Mouse (Mus musculus) large intestine, adult 2 months (tissue): ENCODE data around the gene Zbtb9. TPM values are rescaled to one million over a fixed set of nuclear protein-coding genes. Genes with fewer than 3 reads are reported as not detected.

Experiments used
- DNase-seq: peaks from one replicate; pipeline ENCODE4 v3.0.0-alpha.2; 2012; ENCODE audit warnings: low read depth, low spot score
- WGBS: fragments of 180-500 bp; shearing (Covaris S2); methylation state at CpG from one replicate; pipeline ENCODE4 v1.1.7; 2018; 5-methylcytosine and 5-hydroxymethylcytosine counted together
- polyA plus RNA-seq: library from polyadenylated mRNA; depleted of rRNA; stranded (reverse); fragments of >200 nt; gene quantifications from 2 replicates; pipeline ENCODE4 v1.2.3, GENCODE M21; 2012

Zbtb9 gene
- polyA plus RNA-seq, 1 experiment = 8.3 TPM

DNA sequence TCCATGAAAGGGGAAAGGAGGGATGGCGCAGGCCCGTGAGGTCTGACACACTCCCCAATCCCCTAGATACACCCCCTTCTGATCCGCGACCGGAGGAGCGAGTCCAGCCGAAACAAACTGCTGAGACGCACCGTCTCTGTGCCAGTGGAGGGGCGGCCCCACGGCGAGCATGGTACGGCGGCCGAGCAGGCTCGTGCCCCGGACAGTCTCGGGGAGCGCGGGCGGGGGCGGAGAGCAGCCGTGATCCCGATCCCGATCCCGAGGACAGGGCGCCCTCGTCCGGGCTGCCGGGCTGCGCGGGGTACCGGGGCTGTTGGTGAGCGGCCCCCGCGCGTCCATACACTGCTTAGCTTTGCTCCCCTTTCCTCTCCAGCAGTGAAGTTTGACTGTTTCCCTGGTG is 26.4 kb upstream of the Zbtb9 start:
- no peak for DNase-seq
- WGBS = 7% methylated on average over 37 of the region's 37 CpGs

DNA sequence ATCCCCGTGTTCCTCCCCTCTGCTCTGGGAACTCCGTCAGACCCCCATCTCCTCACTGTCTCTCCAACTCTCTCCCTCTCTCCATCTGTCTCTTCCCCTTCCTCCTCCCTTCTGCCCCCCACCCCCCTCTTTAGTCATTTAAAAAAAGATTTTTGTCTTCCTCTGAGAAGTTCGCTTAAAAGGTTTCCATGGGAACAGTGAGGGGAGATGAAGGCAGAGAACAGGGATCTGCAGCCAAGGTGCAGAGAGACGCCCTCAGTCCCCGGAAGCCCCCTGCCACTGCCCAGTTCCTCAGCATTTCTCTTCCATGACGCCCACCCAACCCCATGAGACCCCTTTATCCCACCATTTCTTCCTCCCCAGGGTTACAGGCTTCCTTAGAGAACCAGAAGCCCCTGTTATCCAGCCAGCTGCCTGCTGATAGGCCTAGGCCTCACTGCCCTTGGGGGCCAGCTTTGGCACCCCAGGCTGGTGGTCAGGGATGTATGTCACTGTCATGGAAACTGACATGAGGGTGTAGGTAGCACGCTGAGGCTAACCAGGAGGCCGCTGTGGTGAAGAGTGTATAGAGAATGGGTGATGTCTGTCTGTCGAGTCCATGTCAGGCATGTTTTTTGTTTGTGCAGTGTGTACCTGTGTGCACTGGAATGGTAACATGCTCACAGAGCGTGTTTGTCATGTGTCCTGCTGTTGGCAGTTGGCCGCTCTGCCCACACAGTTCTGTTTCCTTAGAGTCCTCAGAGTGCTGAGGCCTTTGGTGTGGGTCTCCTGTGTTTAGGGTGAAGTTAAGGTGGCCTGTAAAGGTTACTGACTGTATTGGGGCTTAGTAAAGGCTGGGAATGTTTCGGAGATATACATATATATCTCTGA is 25.5 kb upstream of the Zbtb9 start:
- DNase-seq = no peak
- 90% methylated on average over 12 of the region's 12 CpGs for WGBS

DNA sequence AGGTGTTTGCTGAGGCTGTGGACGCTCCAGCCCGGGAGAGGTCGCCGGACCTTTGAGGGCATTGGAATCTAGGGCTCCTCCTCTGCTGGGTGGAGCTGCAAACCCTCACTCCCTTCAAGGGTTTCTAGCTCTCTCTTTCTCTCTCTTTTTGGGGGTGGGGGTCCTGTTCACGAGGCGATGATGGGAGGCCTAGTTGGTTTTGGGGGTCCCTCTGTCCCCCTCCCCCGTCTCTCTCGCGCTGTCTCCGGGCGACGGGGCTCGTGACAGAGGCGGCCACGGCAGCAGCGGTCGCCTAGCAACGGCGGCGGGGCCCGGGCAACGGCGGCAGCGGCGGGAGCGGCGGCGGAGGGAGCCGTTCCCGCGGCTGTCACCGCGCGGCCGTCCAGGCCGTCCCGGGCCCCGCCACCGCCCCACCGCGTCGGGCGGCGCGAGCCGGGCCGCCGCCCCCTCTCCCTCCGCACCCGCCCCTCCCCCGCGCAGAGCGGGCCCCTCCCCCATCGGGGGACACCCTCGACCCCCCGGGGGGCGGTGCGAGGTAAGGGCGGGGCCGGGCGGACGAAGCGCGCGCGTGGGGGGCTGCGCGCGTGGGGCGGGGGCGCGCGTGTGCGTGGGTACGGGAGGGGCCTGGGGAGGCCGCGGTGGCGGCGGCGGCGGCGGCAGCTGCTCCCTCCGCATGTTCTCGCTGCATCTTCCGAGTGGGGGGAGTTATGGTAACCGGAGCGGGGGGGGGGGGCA is 24.5 kb upstream of the Zbtb9 start:
- no peak for DNase-seq
- 2% methylated on average over 72 of the region's 87 CpGs for whole genome bisulfite sequencing

DNA sequence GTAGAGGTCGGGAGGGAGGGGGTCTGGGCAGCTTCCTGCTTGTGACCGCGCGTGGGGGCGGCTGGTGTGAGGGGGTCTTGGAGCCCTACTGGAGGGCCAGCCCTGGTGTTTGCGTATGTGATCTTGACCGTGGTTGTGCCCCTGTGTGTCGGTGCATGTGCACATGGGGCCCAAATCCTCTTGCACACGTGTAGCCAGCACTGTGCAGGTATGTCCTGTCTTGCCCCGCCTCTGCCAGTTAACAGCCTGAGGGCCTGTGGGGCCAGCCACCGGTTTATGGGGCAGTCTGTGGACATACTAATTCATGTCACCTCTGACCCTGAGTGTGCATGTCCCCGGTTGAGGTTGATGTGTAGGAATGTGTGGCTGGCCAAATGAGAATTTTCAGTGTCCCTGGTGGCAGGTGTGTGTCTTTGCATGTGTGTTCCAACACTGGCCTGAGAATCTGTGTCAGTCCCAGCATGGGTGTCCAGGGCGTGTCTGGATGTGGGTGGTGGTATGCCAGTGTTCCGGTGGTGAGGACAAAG is 23.9 kb upstream of the Zbtb9 start:
- WGBS = 11% methylated on average over 13 of the region's 14 CpGs
- DNase-seq = no peak

DNA sequence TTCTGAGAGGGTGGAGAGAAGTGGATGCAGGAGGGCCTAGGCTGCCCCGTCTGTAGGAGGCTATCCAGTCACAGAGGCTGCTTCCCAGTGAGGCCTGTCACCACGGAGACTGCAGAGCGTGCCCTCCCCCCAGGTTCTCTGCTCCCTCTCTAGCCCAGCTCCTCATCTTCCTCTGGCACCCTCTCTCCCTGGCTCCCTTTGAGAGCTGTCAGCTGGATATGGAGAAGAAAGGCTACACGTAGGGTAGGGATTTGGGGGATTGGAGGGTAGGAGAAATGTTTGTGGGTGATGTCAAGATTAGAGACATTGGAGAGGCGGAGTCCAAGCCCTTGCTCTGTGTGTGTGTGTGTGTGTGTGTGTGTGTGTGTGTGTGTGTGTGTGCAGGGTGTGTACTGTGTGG is 23.1 kb upstream of the Zbtb9 start:
- 76% methylated on average over 5 of the region's 5 CpGs for WGBS
- no peak for DNase-seq

DNA sequence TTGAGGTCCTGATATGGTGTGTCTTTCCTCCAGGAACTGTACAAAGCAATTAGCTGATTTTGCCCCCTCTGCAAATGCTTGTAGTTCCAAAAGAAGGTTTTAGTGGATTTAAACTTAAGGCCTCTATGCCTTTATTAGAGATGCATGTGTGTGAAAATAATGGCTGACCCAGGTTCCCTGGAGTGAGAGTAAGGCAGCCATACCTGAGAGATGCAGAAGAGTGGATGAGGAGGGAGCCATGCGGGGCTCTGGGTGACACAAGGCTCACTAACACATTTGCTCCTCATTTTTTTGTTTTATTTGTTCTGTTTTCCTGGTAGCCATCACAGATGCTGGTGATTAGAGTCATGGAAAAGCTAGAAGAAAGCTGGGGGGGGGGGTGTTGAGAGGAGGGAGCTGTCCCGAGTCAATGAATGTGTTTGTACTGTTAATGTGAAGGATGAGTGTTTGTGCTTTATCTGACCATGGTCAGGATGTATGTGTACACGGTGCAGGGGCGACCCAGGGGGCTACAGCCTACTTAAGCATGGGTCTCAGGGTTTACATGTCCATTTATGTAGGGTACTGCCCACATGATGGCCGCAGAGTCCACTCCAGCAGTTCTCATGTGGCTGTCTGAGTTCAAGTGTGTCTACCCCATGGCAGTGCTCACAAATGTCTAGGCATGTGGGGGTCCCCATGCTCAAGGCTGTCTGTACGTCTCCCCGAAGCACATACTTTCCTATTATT is 22.2 kb upstream of the Zbtb9 start:
- WGBS = 57% methylated on average over 7 of the region's 7 CpGs
- no peak for DNase-seq

DNA sequence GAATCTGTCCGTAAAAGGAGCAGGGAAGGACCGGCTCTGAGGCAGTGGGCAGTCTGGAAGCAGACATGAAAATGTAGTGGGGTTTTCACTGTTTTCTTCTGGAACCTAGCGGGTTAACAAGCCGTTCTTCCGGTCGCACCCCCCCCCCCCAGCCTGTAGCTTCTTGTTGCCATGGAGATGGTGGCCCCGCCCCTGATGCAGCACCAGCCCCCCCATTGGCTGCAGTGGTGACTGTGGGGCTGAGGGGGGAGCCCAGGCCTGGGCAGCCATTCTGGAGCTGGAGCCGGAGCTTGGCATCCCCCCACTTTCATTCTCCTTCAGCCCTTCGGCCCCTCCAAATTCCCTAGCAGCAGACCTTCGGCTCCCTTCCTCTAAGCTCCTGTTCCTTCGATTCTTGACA is 21.6 kb upstream of the Zbtb9 start:
- 19% methylated on average over 11 of the region's 11 CpGs for WGBS

DNA sequence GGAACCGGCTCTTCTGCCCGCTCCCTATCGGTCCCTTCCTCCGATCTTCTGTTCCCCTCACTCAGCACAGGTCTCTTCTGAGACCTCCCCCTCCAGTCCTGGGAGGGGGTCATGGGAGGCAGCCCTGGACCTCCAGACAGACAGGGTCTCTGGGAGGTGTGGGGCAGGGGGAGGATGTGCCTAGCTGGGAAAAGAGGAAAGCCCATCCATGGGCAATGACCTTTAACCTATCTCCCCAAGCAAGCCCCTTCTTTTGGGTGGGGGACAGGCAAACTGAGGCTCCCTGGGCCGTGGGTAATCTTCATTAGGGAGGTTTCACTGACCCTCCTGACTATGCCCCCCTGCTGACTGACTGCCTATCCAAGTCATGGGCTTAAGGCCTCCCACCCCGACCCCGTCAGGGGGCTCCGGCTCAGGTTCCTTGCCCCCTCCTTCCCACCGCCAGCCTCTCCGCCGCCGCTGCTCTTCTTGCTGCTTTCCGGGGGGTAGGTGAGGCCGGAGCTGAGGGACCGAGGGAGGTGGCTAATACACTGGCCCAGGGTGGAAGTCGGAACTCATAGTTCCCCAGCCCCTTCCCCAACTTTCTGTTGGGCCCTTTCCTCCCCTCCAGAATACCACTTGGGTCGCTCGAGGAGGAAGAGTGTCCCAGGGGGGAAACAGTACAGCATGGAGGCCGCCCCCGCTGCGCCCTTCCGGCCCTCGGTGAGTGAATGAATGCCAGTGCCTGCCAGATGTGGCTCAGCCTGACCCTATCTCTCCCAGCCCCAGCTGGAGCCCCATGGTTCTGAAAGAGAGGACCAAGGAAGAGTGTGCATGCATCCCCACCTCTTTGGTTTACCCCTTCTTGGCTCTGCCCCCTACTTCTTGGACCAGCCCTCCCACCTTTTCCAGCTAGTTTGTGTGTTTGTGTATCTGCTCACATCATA is 20.8 kb upstream of the Zbtb9 start:
- WGBS = 64% methylated on average over 23 of the region's 23 CpGs
- DNase-seq = no peak

More for the DNA sequence above, 21.6 kb upstream of the Zbtb9 start:
- DNase-seq = no peak

DNA sequence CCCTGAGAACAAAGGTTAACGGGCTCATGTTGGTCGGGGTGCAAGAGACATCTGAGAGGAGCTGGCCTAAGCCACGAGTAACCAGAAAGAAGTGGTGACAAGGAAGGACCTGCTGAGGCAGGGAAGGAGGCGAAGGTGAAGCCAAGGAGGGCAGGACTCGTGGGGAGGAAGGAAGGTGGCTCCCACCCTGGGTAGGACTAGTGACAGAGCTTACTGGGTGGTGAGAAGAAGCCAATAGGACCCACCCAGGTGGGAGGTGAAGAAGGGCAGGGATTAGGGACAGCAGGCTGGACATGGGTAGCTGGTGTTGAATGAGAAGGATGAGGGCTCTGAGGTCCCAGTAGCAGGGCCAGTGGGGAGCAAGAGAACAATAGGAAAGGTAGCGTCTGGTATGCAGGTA is 19.8 kb upstream of the Zbtb9 start:
- WGBS = 37% methylated on average over 6 of the region's 6 CpGs

DNA sequence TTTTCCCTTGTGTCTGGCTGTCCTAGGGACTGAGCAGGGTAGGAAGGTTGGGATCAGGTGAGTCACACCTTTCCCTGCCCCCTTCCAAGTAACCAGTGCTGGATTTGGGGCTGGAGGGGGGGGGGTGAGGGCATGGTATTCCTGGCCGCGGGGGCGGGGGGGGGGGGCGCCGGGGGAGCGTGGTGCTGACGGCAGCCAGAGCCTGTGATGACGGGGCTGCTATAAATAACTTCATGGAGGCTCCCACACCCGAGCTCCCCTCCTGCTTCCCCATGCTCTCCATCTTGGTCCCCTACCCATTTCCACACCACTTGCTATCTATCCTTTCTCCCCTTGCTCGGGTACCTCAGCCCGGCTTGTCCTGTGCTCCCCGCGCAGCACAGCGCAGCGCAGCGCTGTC is 19.2 kb upstream of the Zbtb9 start:
- no peak for DNase-seq
- 22% methylated on average over 12 of the region's 16 CpGs for WGBS

More for the DNA sequence above, 19.8 kb upstream of the Zbtb9 start:
- no peak for DNase-seq

DNA sequence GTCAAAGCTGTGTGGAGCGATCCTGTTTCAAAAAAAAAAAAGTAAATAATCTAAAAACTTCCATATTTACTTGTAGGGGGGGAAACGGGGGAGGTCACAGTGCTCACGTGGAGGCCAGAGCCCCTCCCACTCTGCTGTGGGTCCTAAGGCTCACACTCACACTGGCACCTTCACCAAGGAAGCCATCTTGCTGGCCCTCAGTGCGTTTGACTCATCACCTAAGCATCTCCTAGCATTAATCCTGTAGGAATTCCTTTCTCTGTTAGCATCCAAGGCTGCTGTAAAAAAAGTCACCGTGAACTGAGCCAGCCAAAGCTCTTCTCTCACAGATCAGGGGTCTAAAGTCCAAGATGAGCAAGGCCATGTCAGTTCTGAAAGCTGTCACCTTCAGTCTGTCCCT is 16.7 kb upstream of the Zbtb9 start:
- WGBS = 74% methylated on average over 5 of the region's 5 CpGs
- no peak for DNase-seq

DNA sequence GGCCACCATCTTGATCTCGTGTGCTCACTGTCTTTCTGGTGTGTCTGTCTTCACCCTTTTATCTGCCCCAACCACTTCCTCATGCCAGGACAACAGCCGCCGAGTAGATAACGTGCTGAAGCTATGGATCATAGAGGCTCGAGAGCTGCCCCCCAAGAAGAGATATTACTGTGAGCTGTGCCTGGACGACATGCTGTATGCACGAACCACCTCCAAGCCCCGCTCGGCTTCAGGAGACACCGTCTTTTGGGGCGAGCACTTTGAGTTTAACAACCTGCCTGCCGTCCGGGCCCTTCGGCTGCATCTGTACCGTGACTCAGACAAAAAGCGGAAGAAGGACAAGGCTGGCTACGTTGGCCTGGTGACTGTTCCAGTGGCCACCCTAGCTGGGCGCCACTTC is 16.1 kb upstream of the Zbtb9 start:
- 94% methylated on average over 18 of the region's 18 CpGs for WGBS

DNA sequence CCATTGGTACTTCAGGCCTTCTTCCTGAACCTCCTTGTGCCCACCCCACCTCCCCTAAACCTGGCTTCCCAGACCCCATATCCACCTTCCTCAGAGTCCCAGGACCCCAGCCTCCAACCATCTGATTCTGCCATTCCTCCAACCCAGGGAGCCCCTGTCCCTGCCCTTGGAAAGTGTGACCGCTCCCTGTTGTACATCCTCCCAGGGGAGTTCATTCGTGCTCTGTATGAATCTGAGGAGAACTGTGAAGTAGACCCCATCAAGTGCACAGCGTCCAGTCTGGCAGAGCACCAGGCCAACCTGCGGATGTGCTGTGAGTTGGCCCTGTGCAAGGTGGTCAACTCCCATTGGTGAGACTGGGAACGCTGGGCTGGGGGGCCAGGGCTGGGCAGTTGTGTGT is 15.1 kb upstream of the Zbtb9 start:
- DNase-seq = no peak
- WGBS = 97% methylated on average over 5 of the region's 5 CpGs

More for the DNA sequence above, 16.1 kb upstream of the Zbtb9 start:
- DNase-seq = no peak

DNA sequence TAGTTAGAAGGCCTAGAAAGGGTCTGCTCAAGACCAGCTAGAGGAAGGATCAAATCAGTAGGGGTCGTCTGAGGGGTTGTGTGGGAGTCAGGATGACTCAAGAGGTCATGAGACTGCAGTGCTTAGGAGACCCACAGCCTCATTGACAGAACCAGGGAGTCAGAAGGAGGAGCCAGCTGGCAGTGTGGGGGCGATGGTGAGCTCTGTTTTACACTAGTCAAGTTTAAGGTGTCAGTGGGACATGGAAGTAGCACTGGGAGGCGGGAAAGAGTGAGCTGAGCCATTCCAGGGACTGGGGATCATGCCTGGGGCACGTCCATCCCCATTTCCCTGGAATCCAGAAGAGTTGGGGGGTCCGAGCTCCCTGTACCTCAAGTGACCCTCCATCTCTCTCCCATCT is 14.1 kb upstream of the Zbtb9 start:
- WGBS = 68% methylated on average over 5 of the region's 5 CpGs
- no peak for DNase-seq

DNA sequence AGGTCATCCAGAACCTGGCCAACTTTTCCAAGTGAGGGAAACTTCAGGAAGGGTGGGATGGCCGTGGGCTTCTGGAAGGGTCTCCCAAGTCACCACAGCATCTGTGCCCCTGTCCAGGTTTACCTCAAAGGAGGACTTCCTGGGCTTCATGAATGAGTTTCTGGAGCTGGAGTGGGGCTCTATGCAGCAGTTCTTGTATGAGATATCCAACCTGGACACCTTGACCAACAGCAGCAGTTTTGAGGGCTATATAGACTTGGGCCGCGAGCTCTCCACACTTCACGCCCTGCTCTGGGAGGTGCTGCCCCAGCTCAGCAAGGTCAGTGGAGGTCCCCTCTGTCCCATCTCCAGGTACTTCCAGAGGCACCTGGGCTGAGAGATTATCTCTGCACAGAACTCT is 13.2 kb upstream of the Zbtb9 start:
- DNase-seq = no peak
- 94% methylated on average over 4 of the region's 4 CpGs for WGBS

DNA sequence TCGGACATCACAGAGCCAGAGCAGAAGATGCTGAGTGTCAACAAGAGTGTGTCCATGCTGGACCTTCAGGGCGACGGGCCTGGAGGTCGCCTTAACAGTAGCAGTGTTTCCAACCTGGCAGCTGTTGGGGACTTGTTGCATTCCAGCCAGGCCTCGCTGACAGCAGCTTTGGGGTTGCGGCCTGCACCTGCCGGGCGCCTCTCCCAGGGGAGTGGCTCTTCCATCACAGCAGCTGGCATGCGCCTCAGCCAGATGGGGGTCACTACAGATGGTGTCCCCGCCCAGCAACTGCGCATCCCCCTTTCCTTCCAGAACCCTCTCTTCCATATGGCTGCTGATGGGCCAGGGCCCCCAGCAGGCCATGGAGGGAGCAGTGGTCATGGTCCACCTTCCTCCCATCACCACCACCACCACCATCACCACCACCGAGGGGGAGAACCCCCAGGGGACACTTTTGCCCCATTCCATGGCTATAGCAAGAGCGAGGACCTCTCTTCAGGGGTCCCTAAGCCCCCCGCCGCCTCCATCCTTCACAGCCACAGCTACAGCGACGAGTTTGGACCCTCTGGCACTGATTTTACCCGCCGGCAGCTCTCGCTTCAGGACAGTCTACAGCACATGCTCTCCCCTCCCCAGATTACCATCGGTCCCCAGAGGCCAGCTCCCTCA is 11.3 kb upstream of the Zbtb9 start:
- 63% methylated on average over 21 of the region's 21 CpGs for WGBS
- DNase-seq = no peak

DNA sequence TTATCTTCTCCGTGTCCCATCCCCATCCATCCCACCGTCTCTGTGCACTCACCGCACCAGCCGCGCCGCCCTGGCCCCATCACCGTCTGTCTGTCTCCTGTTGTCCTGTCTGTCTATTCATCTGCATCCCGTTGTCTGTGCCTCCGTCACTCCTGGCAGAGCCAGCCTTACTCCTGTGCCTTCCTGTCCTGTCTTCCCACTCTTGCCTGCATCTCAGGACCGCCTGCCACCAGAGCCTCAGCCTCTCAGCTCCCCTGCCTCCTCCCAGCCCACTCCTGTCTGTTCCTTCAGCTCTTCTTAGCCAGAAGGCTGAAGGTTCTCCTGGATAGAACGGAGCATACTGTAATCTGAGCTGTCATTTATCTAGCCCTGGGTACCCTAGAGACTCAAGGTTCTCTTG is 6.0 kb upstream of the Zbtb9 start:
- no peak for DNase-seq
- 90% methylated on average over 11 of the region's 11 CpGs for WGBS

DNA sequence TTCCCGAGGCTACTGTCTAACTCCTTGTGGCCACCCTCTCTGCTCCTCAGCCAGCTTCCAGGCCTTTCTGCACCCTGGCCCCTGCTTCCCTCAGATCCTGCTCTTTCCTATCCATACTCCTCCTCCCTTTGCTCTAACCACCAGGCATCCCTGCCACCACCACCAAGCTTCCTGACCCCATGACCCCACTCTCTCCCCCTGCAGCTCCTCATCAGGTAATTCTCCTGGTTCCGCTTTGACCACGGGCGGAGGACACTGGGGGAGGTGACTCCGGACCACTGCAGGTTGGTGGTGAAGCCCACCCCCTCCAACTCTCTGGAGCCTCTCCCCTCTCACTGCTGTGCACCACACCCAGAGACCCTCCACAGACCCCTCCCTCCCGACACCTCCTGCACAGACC is 5.5 kb upstream of the Zbtb9 start:
- 91% methylated on average over 6 of the region's 6 CpGs for WGBS
- DNase-seq = no peak

DNA sequence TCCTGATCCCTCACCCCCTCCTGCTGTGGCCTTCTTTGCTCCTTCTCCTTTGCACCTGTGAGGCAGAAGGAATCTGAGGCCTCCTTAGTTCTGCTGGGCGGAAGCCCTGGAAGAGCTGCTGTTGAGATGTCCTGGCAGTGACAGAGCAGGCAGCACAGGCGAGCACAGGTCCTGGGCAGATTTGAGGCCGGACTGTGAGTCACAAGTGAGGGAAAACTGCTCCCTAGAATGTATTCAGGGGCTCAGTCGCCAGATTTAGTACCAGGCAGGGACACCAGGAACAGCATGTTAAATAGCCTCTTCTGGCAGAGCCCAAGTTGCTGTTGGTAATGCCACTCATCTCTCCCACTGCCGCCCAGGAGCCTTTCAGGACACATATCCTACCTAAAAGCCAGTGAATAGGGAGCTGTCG is 4.8 kb upstream of the Zbtb9 start:
- 86% methylated on average over 6 of the region's 6 CpGs for WGBS
- no peak for DNase-seq
